Mouse (Mus musculus): ENCODE measurements around the gene Gm2001. TPM values are rescaled to one million over a fixed set of nuclear protein-coding genes. Genes with fewer than 3 reads are reported as not detected.
"Not testable (repeated sequence)": the region's sequence is repeated elsewhere in the genome, so short reads cannot be mapped to it uniquely, and the experiment has no call there.

The Gm2001 gene
- polyA plus RNA-seq (2014; fragmentation: Nextera tagmentation; extraction: Ambion mirVana) = not detected in 2 replicates

DNA sequence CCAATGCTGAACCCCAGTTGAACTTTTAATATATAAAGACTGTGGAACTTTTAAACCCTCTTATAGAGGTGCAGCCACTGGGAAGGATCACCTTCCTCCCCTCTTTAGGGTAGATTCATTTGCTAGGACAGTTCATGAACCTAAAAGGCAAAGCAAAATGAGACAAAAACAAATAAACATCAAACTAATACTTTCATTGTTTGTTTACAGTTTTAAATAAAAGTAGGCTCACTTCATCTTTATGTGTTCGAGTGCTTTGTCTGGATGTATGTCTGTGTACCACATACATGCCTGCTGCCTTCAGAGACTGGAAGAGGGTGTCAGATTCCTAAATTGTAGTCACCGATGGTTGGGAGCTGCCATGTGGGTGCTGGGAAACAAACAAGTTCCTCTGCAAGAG lies at the start of gene Gm2001:
Gm2001 (minus strand) TSS at position 101 of the 400 bp plus-strand sequence.
- H3K4me3 ChIP-seq (ENCODE audit: low read depth, low read length); DNase-seq (ENCODE audit: low spot score); H3K27me3 ChIP-seq (ENCODE audit: control insufficient read depth, insufficient read depth, low read length); H3K9ac ChIP-seq (ENCODE audit: low read length); H3K27ac ChIP-seq (replicated peaks; ENCODE audit: low read depth, low read length); H3K4me1 ChIP-seq (ENCODE audit: control insufficient read depth, insufficient read depth, low read length); ATAC-seq (ENCODE audit: insufficient number of reproducible peaks, low FRiP score, low TSS enrichment, low read depth); H3K36me3 ChIP-seq (ENCODE audit: control insufficient read depth, insufficient read depth, low read length); H3K9me3 ChIP-seq (ENCODE audit: control insufficient read depth, low read length); H3K4me2 ChIP-seq (ENCODE audit: low read depth, severe bottlenecking): not testable (repeated sequence)
- WGBS = 74% methylated on average over 1 of the region's 2 CpGs

DNA sequence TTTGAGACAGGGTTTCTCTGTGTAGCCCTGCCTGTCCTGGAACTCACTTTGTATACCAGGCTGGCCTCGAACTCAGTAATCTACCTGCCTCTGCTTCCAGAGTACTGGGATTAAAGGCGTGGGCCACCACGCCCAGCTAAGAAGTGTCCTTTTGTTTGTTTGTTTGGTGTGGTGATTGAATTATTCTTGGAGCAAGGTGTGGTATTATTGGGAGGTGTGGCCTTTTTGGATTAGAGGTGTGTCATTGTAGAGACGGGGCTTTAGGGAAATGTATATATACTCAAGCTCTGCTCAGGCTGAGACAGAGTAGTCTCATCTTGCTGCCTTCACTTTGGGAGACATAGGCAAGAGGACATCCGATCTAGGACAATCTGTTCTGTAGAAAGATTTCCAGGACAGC lies 31.6 kb upstream of the Gm2001 start, which contains the start of gene Gm2016:
Gm2016 (plus strand) TSS at position 301 of the 400 bp plus-strand sequence.
- 89% methylated on average over 5 of the region's 5 CpGs for WGBS
- not testable (repeated sequence) for H3K27me3 ChIP-seq (ENCODE audit: control insufficient read depth, insufficient read depth, low read length); ATAC-seq (ENCODE audit: insufficient number of reproducible peaks, low FRiP score, low TSS enrichment, low read depth); H3K4me3 ChIP-seq (ENCODE audit: low read depth, low read length); H3K36me3 ChIP-seq (ENCODE audit: control insufficient read depth, insufficient read depth, low read length); H3K9ac ChIP-seq (ENCODE audit: low read length); DNase-seq (ENCODE audit: low spot score); H3K9me3 ChIP-seq (ENCODE audit: control insufficient read depth, low read length); H3K4me2 ChIP-seq (ENCODE audit: low read depth, severe bottlenecking); H3K27ac ChIP-seq (replicated peaks; ENCODE audit: low read depth, low read length); H3K4me1 ChIP-seq (ENCODE audit: control insufficient read depth, insufficient read depth, low read length)

DNA sequence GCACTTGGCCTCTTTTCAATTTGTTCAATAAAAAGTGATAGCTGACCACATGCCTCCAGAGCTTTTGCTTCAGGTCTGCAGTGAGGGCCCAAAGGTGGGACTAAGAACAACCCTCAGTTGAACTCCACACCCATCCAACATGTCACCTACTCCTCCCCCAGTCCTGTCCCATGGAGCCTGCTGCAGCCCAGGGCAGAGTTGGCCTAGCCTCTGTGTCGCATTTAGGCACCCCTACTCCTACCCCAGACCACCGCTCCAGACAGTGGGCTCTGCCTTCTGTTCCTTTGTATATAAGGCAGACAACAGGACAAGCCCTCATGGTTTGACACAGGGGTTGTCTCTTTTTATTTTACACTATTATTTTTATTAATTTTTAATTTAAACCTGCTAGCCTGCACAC lies 21.9 kb upstream of the Gm2001 start:
- H3K27me3 ChIP-seq (ENCODE audit: control insufficient read depth, insufficient read depth, low read length); H3K4me2 ChIP-seq (ENCODE audit: low read depth, severe bottlenecking); H3K27ac ChIP-seq (replicated peaks; ENCODE audit: low read depth, low read length); ATAC-seq (ENCODE audit: insufficient number of reproducible peaks, low FRiP score, low TSS enrichment, low read depth); H3K9me3 ChIP-seq (ENCODE audit: control insufficient read depth, low read length); H3K4me3 ChIP-seq (ENCODE audit: low read depth, low read length); H3K4me1 ChIP-seq (ENCODE audit: control insufficient read depth, insufficient read depth, low read length); H3K36me3 ChIP-seq (ENCODE audit: control insufficient read depth, insufficient read depth, low read length); DNase-seq (ENCODE audit: low spot score); H3K9ac ChIP-seq (ENCODE audit: low read length): not testable (repeated sequence)
- WGBS = 81% methylated on average over 2 of the region's 2 CpGs

DNA sequence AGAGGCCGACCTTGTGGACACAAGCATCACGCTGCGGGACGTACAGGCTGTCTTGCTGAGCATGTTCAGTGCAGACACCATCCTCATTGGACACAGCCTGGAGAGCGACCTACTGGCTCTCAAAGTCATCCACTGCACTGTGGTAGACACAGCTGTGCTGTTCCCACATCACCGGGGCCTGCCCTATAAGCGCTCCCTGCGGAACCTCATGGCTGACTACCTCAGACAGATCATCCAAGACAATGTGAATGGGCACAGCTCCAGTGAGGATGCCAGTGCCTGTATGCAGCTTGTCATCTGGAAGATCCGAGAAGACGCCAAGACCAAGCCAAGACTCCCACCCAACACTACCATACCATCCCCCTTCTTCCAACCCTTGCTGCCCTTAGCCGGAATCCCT lies 21.5 kb upstream of the Gm2001 start:
- not testable (repeated sequence) for H3K36me3 ChIP-seq (ENCODE audit: control insufficient read depth, insufficient read depth, low read length); H3K9ac ChIP-seq (ENCODE audit: low read length); H3K27ac ChIP-seq (replicated peaks; ENCODE audit: low read depth, low read length); H3K27me3 ChIP-seq (ENCODE audit: control insufficient read depth, insufficient read depth, low read length); H3K4me1 ChIP-seq (ENCODE audit: control insufficient read depth, insufficient read depth, low read length); H3K4me2 ChIP-seq (ENCODE audit: low read depth, severe bottlenecking); DNase-seq (ENCODE audit: low spot score); ATAC-seq (ENCODE audit: insufficient number of reproducible peaks, low FRiP score, low TSS enrichment, low read depth); H3K9me3 ChIP-seq (ENCODE audit: control insufficient read depth, low read length); H3K4me3 ChIP-seq (ENCODE audit: low read depth, low read length)
- 93% methylated on average over 8 of the region's 11 CpGs for WGBS

DNA sequence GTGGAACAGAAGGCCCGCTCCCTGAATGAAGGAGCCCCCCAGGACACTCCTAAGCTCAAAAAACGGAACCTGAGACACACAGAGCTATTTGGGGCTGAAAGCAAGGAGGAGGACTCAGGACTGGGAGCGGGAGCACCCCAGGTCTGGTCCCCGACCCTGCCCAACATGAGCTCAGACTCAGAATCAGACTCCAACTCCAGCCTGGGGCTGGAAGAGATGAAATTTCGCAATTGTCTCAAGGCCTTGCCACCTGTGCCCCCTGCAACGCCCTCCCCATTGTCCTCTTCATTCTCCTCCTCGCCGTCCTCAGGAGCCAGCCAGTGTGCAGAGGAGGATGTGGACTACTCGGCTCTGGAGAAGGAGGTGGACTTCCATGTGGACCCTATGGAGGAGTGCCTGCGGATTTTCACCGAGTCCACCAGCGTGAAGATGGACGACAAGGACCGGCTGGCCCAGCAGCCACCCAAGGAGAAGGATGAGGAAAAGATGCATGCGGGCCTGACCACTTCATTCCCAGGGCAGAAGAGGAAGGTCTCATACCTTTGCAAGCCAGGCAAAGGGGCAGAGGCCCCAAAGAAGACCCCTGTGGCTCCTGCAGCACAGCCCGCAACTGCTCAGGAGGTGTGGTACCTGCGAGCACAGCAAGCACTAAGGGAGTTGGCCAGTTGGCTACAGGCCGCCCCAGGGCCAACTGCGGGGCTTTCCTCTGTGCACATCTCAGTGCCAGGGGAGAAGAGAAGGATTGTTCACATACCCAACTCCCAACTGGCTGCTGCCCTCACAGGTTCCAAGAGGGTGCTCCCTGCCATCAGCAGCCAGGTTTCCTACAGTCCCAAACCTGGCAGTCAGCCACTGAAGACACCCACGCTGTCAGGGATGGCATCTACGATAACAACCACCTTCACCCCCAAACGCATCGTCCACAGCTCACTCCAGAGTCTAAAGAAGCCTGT lies 19.9 kb upstream of the Gm2001 start:
- not testable (repeated sequence) for H3K4me1 ChIP-seq (ENCODE audit: control insufficient read depth, insufficient read depth, low read length); H3K27me3 ChIP-seq (ENCODE audit: control insufficient read depth, insufficient read depth, low read length); H3K36me3 ChIP-seq (ENCODE audit: control insufficient read depth, insufficient read depth, low read length); H3K9me3 ChIP-seq (ENCODE audit: control insufficient read depth, low read length); H3K27ac ChIP-seq (replicated peaks; ENCODE audit: low read depth, low read length); DNase-seq (ENCODE audit: low spot score); H3K4me3 ChIP-seq (ENCODE audit: low read depth, low read length); H3K9ac ChIP-seq (ENCODE audit: low read length); H3K4me2 ChIP-seq (ENCODE audit: low read depth, severe bottlenecking)
- ATAC-seq (ENCODE audit: insufficient number of reproducible peaks, low FRiP score, low TSS enrichment, low read depth) = peak; percentile 10; the same call in 1 of the 2 replicates
- WGBS = 86% methylated on average over 23 of the region's 23 CpGs

DNA sequence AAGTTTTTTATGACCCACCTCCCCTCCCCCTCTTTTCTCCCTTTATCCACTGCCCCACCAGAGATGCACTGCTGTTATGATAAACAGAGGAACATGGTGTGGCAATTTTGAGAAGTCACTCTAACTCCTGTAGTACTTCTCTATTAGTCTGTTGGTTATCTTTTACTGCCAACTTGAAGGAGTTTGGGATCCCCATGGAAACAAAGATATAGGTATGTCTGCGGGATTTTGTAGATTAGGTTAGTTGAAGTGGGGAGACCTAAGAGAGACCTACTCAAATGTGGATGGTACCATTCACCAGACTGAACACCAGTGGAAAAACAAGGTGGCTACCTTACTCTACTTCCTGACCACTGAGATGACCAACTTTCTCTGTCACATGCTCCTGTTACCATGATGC lies 13.9 kb upstream of the Gm2001 start:
- H3K4me3 ChIP-seq (ENCODE audit: low read depth, low read length); H3K4me1 ChIP-seq (ENCODE audit: control insufficient read depth, insufficient read depth, low read length); ATAC-seq (ENCODE audit: insufficient number of reproducible peaks, low FRiP score, low TSS enrichment, low read depth); H3K4me2 ChIP-seq (ENCODE audit: low read depth, severe bottlenecking); H3K36me3 ChIP-seq (ENCODE audit: control insufficient read depth, insufficient read depth, low read length); H3K27ac ChIP-seq (replicated peaks; ENCODE audit: low read depth, low read length); H3K9me3 ChIP-seq (ENCODE audit: control insufficient read depth, low read length); DNase-seq (ENCODE audit: low spot score); H3K27me3 ChIP-seq (ENCODE audit: control insufficient read depth, insufficient read depth, low read length); H3K9ac ChIP-seq (ENCODE audit: low read length): not testable (repeated sequence)
- WGBS = 72% methylated on average over 1 of the region's 1 CpGs

DNA sequence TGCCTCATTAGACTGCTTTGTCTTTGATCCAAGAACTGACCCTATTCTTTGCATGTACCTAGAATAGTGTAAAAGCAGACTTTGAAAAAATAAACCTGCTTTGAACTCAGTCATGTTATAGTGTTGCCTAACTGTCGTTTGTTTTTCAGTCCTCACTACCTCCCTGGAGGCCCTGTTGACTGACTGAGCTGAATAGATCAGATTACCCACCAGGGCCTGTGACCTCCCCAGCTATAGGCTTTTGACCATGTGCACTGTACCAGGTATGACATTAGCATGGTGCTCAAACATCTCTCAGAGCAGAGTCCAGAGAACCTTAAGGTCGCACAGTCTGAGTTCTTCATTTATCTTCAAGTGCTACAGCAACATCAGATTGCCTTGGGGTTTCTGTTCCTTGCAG lies 8.5 kb upstream of the Gm2001 start:
- H3K4me2 ChIP-seq (ENCODE audit: low read depth, severe bottlenecking); H3K4me1 ChIP-seq (ENCODE audit: control insufficient read depth, insufficient read depth, low read length); H3K27ac ChIP-seq (replicated peaks; ENCODE audit: low read depth, low read length); ATAC-seq (ENCODE audit: insufficient number of reproducible peaks, low FRiP score, low TSS enrichment, low read depth); H3K36me3 ChIP-seq (ENCODE audit: control insufficient read depth, insufficient read depth, low read length); H3K9ac ChIP-seq (ENCODE audit: low read length); DNase-seq (ENCODE audit: low spot score); H3K9me3 ChIP-seq (ENCODE audit: control insufficient read depth, low read length); H3K27me3 ChIP-seq (ENCODE audit: control insufficient read depth, insufficient read depth, low read length); H3K4me3 ChIP-seq (ENCODE audit: low read depth, low read length): not testable (repeated sequence)
- no CpG with 5 or more reads among the region's 2 CpGs for WGBS

DNA sequence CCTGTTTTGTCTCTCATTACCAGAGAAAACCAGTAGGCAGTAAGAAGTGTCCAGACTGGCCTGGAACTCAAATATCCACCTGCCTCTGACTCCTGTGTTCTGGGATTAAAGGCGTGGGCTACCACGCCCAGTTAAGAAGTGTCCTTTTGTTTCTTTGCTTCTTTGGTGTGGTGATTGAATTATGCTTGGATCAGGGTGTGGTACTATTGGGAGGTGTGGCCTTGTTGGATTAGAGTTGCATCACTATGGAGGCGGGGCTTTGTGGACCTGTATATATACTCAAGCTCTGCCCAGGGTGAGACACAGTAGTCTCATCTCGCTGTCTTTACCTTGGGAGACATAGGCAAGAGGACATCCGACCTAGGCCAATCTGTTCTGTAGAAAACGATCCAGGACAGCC lies 25.9 kb downstream of the Gm2001 start, which contains the start of gene BB287469:
BB287469 (plus strand) TSS at position 301 of the 400 bp plus-strand sequence.
- H3K4me3 ChIP-seq (ENCODE audit: low read depth, low read length); H3K4me1 ChIP-seq (ENCODE audit: control insufficient read depth, insufficient read depth, low read length); H3K27me3 ChIP-seq (ENCODE audit: control insufficient read depth, insufficient read depth, low read length); H3K4me2 ChIP-seq (ENCODE audit: low read depth, severe bottlenecking); ATAC-seq (ENCODE audit: insufficient number of reproducible peaks, low FRiP score, low TSS enrichment, low read depth); H3K9ac ChIP-seq (ENCODE audit: low read length); H3K27ac ChIP-seq (replicated peaks; ENCODE audit: low read depth, low read length); H3K9me3 ChIP-seq (ENCODE audit: control insufficient read depth, low read length); H3K36me3 ChIP-seq (ENCODE audit: control insufficient read depth, insufficient read depth, low read length); DNase-seq (ENCODE audit: low spot score): not testable (repeated sequence)
- WGBS = 91% methylated on average over 6 of the region's 6 CpGs
